Mouse (Mus musculus) ES-E14 (cell line): ENCODE measurements around the gene Gm44502.

Source experiments
- CHD2 ChIP-seq: IDR thresholded peaks from 2 replicates; pipeline ENCODE4 v1.6.1; 2014; ENCODE audit warnings: mild to moderate bottlenecking, low read depth, low read length, inconsistent platforms
- HCFC1 ChIP-seq: IDR thresholded peaks from 2 replicates; pipeline ENCODE4 v1.6.1; 2012; ENCODE audit warnings: low read length, inconsistent platforms, borderline replicate concordance; ENCODE audit not compliant: insufficient read depth
- MAFK ChIP-seq: IDR thresholded peaks from 2 replicates; pipeline ENCODE4 v1.6.1; 2014; ENCODE audit warnings: mild to moderate bottlenecking, low read depth, low read length, inconsistent platforms; ENCODE audit not compliant: insufficient read depth
- ZC3H11A ChIP-seq: IDR thresholded peaks from 2 replicates; pipeline ENCODE4 v1.6.1; 2012; ENCODE audit warnings: low read depth, mild to moderate bottlenecking, inconsistent platforms, low read length, borderline replicate concordance
- ZNF384 ChIP-seq: IDR thresholded peaks from 2 replicates; pipeline ENCODE4 v1.6.1; 2012; ENCODE audit warnings: low read depth, low read length, inconsistent platforms

DNA sequence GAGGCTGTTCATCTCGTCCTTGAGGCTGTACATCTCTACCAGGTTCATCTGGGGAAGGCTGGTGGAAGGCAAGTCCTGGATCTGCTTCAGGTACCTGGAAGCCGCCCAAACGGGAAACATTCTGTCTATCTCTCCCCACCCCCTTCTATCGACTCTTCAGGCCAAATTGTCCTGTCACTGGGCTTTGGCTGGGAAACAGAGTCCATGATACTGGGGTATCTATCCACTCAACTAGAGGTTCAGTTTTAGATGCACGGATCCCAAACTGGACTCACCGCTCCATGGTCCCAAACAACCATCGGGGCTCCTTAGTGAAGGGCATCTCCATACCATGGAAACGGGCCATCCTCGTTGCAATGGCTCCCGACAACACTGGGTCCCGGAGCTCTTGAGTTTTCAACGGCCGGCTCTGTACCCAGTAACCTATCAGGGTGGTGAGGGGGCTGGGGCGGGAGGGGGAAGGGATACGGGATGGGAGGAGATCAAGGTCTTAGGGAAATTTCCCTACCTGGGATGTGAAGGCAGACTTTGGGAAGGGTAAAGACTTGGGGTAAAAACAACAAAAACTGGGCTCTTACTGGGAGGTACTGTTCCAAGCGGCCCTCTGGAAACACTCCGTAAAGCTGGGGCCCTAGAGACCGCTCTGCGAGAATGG is 1.2 kb downstream of the Gm44502 start:
- no peak for TF ChIP-seq CHD2
- TF ChIP-seq ZNF384, result no peak
- no peak for TF ChIP-seq ZC3H11A
- no peak for TF ChIP-seq HCFC1
- no peak for TF ChIP-seq MAFK
